Mouse (Mus musculus): Measurements from ENCODE around the gene Fgfr1op2. TPM values are rescaled to one million over a fixed set of nuclear protein-coding genes. Genes with fewer than 3 reads are reported as not detected.

The Fgfr1op2 gene
- polyA plus RNA-seq, 1 experiment from 2014 or later: 55.8 TPM

DNA sequence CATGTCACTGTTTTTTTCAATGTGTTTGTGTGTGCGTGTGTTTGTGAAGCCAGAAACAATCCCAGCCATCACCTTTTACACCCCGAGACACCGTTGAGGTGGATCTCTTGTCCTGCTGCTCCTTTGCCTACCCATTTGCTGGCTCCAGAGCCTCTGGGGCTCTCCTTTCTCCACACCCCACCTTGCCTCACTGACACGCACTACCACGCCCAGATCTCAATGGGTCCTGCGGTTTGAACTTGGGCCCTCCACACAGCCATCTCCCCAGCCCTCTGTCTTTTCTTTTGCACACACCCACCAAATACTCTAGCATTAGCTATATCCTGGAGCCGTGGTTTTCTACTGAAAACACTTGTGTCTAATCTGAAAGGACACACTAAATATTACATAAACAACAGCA, 34.9 kb downstream of the Fgfr1op2 start:
- no peak overlapping the region for H3K4me2 ChIP-seq (replicated peaks)
- no peaks in the 10 kb centered on the region for H3K27me3 ChIP-seq
- H3K9me3 ChIP-seq: no peaks in the 10 kb centered on the region
- H3K36me3 ChIP-seq: peaks cover 38% of the 10 kb centered on the region
- no peak for ATAC-seq (replicated peaks)
- no peak overlapping the region for H3K27ac ChIP-seq (replicated peaks)
- no peak overlapping the region for H3K4me3 ChIP-seq
- H3K4me1 ChIP-seq: no peaks in the 10 kb centered on the region
- WGBS: 90% methylated on average over 7 of the region's 7 CpGs
- no peak overlapping the region for H3K9ac ChIP-seq (replicated peaks)

DNA sequence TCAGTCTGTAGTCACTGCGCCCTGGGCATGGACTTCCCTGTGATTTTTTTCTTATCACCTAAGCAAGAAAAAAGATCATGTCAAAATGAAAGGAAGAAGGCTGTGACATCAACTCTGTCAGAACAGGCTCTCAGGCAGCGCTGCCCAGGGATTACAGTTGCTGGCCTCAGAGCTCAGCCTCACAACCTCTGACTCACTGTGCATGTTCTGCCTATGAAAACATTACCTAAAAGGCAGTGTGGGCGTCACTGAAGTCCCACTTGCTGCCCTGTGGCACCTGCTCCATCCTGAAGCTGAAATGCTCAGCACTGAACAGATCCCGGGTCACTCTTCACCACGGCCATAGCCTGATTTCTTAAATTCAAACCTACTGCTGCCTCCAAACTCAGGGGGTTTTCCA, 35.7 kb downstream of the Fgfr1op2 start:
- Histone ChIP-seq H3K4me1 (no peaks in the 10 kb centered on the region), H3K4me2 (replicated peaks) (no peak overlapping the region), H3K9ac (replicated peaks) (no peak overlapping the region), H3K27me3 (no peaks in the 10 kb centered on the region), H3K36me3 (peaks cover 40% of the 10 kb centered on the region), H3K9me3 (no peaks in the 10 kb centered on the region), H3K27ac (replicated peaks) (no peak overlapping the region), H3K4me3 (no peak overlapping the region)
- 93% methylated on average over 5 of the region's 5 CpGs for WGBS
- no peak for ATAC-seq (replicated peaks)

DNA sequence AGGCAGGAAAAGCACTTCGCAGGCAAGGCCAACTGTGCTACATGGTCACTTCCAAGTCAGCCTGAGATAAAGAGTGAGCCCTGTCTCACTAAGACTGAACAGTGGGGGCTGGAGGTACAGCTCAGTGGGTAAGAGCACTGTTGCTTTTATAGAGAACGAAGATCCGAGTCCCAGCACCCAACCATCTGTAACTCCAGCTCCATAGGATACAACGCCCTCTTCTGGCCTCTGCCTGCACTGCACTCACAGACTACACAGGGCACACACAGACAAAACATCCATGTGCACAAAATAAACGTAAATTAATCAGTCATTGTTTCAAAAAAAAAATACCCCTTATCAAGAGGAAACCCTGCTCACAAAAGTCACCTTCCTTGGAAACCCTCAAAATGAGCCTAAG, 36.9 kb downstream of the Fgfr1op2 start:
- Histone ChIP-seq H3K27ac (replicated peaks) (no peak overlapping the region), H3K36me3 (peaks cover 48% of the 10 kb centered on the region), H3K27me3 (no peaks in the 10 kb centered on the region), H3K4me3 (no peak overlapping the region), H3K9me3 (no peaks in the 10 kb centered on the region), H3K9ac (replicated peaks) (no peak overlapping the region), H3K4me2 (replicated peaks) (no peak overlapping the region), H3K4me1 (no peaks in the 10 kb centered on the region)
- ATAC-seq (replicated peaks): no peak
- WGBS: 95% methylated on average over 5 of the region's 5 CpGs

DNA sequence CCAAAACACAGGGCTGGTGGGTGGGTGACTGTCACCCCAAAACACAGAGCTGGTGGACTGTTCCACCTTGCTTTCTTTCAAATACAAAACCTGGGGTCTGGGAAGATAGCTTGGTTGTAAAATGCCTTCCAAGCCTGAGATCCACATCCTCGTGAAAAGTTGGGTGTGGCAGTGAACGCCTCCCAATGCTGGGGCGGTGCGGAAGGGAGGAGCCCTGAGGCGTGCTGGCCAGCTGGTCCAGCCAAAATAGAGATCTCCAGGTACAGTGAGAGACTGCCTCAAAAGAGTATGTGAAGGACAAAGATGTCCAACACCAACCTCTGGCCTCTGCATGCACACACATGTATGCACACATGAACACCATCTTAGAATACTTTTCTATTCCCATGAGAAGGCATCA, 37.5 kb downstream of the Fgfr1op2 start:
- WGBS: 89% methylated on average over 5 of the region's 5 CpGs
- ATAC-seq (replicated peaks): no peak
- H3K4me1 ChIP-seq: no peaks in the 10 kb centered on the region
- H3K27ac ChIP-seq (replicated peaks): no peak overlapping the region
- H3K36me3 ChIP-seq: peaks cover 42% of the 10 kb centered on the region
- H3K9me3 ChIP-seq: no peaks in the 10 kb centered on the region
- H3K9ac ChIP-seq (replicated peaks): no peak overlapping the region
- H3K4me3 ChIP-seq: no peak overlapping the region
- no peak overlapping the region for H3K4me2 ChIP-seq (replicated peaks)
- no peaks in the 10 kb centered on the region for H3K27me3 ChIP-seq

DNA sequence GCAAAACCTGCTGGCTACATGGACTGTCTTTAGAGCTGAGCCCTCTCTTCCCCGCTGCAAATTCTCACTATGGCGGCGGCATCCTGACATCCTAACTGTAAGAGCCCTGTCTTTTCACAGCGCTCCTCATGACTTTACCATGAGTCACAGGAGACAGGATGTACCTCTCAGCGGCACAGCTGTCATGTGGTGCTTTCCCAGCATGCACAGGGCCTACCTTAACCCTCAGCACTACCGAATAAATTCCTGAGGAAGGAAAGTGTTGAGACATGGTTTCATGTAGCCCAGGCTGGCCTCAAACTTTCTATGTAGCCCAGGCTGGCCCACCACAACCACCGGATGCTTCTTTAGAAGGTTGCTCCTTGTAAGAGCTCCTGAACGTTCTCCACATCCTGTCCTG, 38.9 kb downstream of the Fgfr1op2 start:
- no peaks in the 10 kb centered on the region for H3K4me1 ChIP-seq
- peaks cover 42% of the 10 kb centered on the region for H3K36me3 ChIP-seq
- no peak overlapping the region for H3K9ac ChIP-seq (replicated peaks)
- H3K27me3 ChIP-seq: no peaks in the 10 kb centered on the region
- no peak overlapping the region for H3K4me2 ChIP-seq (replicated peaks)
- 94% methylated on average over 8 of the region's 8 CpGs for WGBS
- H3K9me3 ChIP-seq: no peaks in the 10 kb centered on the region
- no peak overlapping the region for H3K4me3 ChIP-seq
- no peak overlapping the region for H3K27ac ChIP-seq (replicated peaks)
- ATAC-seq (replicated peaks): no peak

DNA sequence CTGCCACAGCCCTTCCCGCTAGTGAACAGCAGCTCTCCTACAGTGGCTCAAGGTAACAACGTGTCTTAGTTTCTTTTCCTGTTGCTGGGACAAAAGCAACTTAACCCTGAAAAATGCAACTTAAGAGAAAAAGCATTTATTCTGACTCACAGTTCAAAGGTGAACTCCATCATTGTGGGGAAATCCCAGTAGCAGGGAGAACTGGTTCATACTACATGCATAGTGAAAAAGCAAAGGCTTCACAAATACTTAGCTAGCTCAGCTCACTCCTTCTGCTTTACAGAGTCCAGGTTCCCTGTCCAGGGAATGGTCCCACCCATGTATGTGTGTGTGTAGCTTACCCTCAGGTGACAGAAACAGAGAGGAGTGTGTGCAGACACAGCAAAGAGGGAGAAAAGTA, 39.7 kb downstream of the Fgfr1op2 start:
- H3K9ac ChIP-seq (replicated peaks): no peak overlapping the region
- no peak overlapping the region for H3K4me2 ChIP-seq (replicated peaks)
- WGBS: 87% methylated on average over 2 of the region's 2 CpGs
- H3K9me3 ChIP-seq: no peaks in the 10 kb centered on the region
- no peak for ATAC-seq (replicated peaks)
- H3K36me3 ChIP-seq: peaks cover 42% of the 10 kb centered on the region
- no peaks in the 10 kb centered on the region for H3K4me1 ChIP-seq
- H3K27me3 ChIP-seq: no peaks in the 10 kb centered on the region
- no peak overlapping the region for H3K27ac ChIP-seq (replicated peaks)
- no peak overlapping the region for H3K4me3 ChIP-seq

DNA sequence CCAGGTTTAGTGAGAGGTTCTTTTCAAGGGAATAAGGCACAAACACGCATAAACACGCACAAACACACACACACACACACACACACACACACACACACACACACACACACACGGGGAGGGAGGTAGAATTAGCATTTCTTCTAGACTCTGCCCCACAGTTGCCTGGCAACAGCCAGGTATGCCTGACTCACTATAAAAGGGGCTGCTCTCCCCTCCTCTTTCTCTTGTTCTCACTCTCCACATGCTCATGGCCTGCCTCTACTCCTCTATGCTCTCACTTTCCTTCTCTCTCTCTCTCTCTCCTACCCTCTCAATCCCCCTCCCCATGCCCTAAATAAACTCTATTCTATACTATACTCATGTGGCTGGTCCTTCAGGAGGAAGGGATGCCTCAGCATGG, 51.1 kb downstream of the Fgfr1op2 start:
- Histone ChIP-seq H3K9me3 (no peaks in the 10 kb centered on the region), H3K27me3 (no peaks in the 10 kb centered on the region), H3K27ac (replicated peaks) (no peak overlapping the region), H3K4me3 (no peak overlapping the region), H3K9ac (replicated peaks) (no peak overlapping the region), H3K4me2 (replicated peaks) (no peak overlapping the region), H3K36me3 (no peaks in the 10 kb centered on the region), H3K4me1 (peaks cover 7% of the 10 kb centered on the region)
- 36% methylated on average over 3 of the region's 3 CpGs for WGBS
- peak; percentile 60; the same call in 1 of the 2 replicates for ATAC-seq (replicated peaks)

DNA sequence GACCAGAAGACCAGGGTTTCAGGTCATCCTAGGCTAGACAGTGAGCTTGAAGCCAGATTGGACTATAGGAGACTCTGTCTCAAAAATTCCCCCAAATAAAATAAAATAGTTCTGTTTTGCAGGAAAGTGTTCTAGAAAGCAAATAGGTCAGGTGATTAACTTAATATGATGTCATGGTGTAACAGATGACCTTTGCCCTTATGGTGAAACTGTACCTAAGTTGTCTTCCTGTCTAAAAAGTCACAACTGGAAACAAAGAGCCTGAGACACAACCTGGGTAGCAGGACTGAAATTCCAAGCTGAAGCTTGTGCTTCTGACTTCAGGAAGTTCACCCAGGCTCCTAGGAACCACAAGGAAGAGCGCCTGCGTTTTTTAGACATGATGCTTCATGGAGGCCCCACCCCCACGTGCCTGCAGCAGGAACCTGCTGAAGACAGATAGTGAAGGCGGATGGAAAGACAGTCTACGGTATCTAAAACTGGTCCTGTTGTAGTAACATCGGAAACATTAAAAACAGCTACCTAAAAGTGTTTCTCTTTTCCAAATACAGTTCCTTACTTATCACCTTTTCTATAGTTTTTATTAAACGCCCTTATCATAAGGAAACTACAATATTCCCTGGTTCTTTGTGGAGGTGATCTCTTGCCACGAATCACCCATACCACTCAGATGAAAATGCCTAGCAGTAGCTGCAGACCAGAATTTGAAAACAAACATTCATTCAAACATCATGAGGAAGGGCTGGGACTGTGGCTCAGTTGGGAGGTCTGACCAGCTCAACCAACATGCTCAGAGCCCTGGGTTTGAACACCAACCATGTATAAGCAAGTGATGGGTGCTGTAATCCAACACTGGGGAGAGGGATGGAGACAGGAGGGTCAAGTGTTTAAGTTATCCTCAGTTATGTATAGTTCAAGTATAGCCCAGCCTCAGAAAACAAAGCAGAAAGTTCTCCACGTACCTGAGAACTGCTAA, 53.1 kb downstream of the Fgfr1op2 start:
- no peak overlapping the region for H3K4me2 ChIP-seq (replicated peaks)
- peaks cover 16% of the 10 kb centered on the region for H3K4me1 ChIP-seq
- no peak overlapping the region for H3K9ac ChIP-seq (replicated peaks)
- ATAC-seq (replicated peaks): no peak
- H3K36me3 ChIP-seq: no peaks in the 10 kb centered on the region
- H3K27me3 ChIP-seq: no peaks in the 10 kb centered on the region
- no peaks in the 10 kb centered on the region for H3K9me3 ChIP-seq
- no peak overlapping the region for H3K27ac ChIP-seq (replicated peaks)
- 88% methylated on average over 9 of the region's 9 CpGs for WGBS
- no peak overlapping the region for H3K4me3 ChIP-seq

DNA sequence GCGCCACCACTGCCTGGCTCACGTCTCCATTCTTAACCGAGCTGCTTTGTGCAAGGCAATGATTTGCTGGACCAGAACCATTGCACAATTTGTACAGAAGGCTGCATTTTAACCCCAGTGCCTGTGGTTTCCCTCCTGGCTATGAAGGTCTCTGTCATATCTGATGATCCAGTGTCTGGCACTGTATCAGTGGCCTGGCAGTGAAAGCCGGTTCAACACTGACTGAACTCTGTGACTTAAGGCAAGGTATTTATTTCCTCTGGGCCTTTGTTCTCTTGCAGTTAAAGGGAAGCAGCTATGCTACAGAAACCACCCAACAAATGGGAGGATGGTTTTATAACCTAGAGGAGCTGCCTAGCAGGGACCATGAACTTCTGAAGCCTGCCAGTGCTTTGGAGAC, 54.0 kb downstream of the Fgfr1op2 start:
- Histone ChIP-seq H3K27me3 (no peaks in the 10 kb centered on the region), H3K9me3 (no peaks in the 10 kb centered on the region), H3K9ac (replicated peaks) (no peak overlapping the region), H3K36me3 (no peaks in the 10 kb centered on the region), H3K4me1 (peaks cover 16% of the 10 kb centered on the region), H3K4me2 (replicated peaks) (no peak overlapping the region), H3K4me3 (no peak overlapping the region), H3K27ac (replicated peaks) (no peak overlapping the region)
- WGBS: 92% methylated on average over 4 of the region's 4 CpGs
- ATAC-seq (replicated peaks): no peak

DNA sequence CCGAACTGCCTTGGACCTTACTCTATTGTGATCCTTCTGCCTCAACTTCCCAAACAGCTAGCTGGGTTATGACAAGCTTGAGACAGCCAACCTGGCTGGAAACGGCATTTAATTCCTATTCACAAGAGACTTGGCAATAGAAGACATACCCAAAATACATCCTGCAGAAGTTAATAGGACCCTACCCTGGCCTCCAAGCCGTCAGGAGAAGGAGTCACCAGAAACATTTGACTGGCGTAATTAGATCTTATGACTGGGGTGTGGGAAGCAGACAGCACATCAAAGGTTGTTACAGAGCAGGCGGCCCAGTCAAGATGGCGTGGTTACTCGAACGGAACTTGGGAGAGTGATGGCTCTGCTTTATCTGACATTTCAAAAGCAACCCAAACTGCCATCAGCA, 54.8 kb downstream of the Fgfr1op2 start:
- no peak overlapping the region for H3K27ac ChIP-seq (replicated peaks)
- WGBS: 78% methylated on average over 8 of the region's 8 CpGs
- no peaks in the 10 kb centered on the region for H3K36me3 ChIP-seq
- no peaks in the 10 kb centered on the region for H3K27me3 ChIP-seq
- H3K4me3 ChIP-seq: no peak overlapping the region
- no peak overlapping the region for H3K4me2 ChIP-seq (replicated peaks)
- no peak for ATAC-seq (replicated peaks)
- H3K9me3 ChIP-seq: no peaks in the 10 kb centered on the region
- H3K9ac ChIP-seq (replicated peaks): no peak overlapping the region
- H3K4me1 ChIP-seq: peaks cover 16% of the 10 kb centered on the region

DNA sequence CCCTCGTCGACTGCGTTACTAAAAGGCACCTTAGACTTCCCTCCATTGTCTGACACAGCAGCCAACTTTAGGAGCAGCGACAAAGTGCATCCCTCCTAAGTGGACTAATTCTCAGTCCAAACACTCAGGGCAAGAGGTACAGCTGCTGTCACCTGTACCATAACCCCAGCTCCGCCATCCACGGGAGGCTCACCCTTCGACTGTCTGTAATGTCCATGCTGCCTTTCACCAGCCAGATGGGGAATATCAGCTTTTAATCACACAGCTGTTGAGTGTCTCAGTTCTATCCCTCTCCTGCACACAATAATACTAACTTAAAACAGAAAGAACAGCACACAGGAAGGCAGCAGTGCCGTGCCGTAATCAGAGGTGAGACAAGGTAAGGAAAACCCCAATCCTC, 55.4 kb downstream of the Fgfr1op2 start:
- Histone ChIP-seq H3K9me3 (no peaks in the 10 kb centered on the region), H3K4me2 (replicated peaks) (no peak overlapping the region), H3K27me3 (no peaks in the 10 kb centered on the region), H3K9ac (replicated peaks) (no peak overlapping the region), H3K4me3 (no peak overlapping the region), H3K36me3 (no peaks in the 10 kb centered on the region), H3K4me1 (peaks cover 16% of the 10 kb centered on the region), H3K27ac (replicated peaks) (no peak overlapping the region)
- WGBS: 79% methylated on average over 9 of the region's 9 CpGs
- ATAC-seq (replicated peaks): no peak

DNA sequence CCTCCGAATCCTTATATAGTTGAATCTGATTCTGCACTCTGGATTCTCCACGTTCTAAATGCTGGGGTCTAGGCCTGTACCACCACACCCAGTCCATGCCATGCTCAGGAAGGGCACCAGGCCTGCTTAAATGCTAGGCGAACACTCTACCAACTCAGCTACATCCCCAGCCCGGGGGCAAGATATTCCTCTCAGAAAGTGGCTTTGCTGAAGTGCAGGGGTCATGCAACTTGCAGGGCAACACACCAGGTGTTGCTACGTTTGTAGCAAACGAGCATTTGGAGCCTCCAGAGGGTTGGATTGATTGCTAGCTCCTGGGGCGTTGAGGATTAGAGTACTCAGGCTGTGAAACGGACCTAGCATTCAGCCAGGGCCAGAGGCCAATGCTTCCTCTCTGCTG, 56.1 kb downstream of the Fgfr1op2 start:
- H3K27me3 ChIP-seq: no peaks in the 10 kb centered on the region
- H3K4me1 ChIP-seq: peaks cover 14% of the 10 kb centered on the region
- peak overlapping the region; percentile 83 for H3K4me3 ChIP-seq
- no peaks in the 10 kb centered on the region for H3K36me3 ChIP-seq
- H3K9me3 ChIP-seq: no peaks in the 10 kb centered on the region
- H3K27ac ChIP-seq (replicated peaks): 0 out of 2 replicates have a peak overlapping the region, but pooled peaks have one; percentile 31
- 36% methylated on average over 8 of the region's 8 CpGs for WGBS
- peak overlapping the region; percentile 26 for H3K9ac ChIP-seq (replicated peaks)
- peak; percentile 7; the same call in 1 of the 2 replicates for ATAC-seq (replicated peaks)
- peak overlapping the region; percentile 65 for H3K4me2 ChIP-seq (replicated peaks)

DNA sequence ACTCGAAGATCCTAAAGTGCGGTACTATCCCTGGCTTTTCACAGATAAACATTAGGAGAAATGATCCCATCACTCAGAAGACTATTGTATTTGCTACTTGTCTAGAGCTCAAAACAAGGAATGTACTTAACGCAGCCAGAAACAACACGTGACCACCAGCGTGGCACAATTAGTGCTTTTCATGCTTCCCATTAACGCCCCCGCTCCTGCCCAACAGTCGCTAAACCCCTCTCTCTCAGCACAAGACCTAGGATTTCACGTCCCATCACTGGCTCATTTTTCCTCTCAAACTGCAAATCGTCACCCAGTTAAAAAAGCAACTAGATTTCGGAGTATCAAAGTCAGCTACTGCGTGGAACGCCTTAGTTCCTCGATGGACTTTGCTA, 56.6 kb downstream of the Fgfr1op2 start:
- Histone ChIP-seq H3K4me3 (peak overlapping the region; percentile 83), H3K27me3 (no peaks in the 10 kb centered on the region), H3K9ac (replicated peaks) (peak overlapping the region; percentile 79), H3K4me2 (replicated peaks) (peak overlapping the region; percentile 65), H3K9me3 (no peaks in the 10 kb centered on the region), H3K27ac (replicated peaks) (peak overlapping the region; percentile 86), H3K4me1 (peaks cover 14% of the 10 kb centered on the region), H3K36me3 (no peaks in the 10 kb centered on the region)
- ATAC-seq (replicated peaks): peak; percentile 64
- 4% methylated on average over 14 of the region's 14 CpGs for WGBS

Measured in forebrain, embryonic 15.5 days (tissue).